Mouse (Mus musculus) cerebellum, postnatal 10 days (tissue): ENCODE data around the gene Smad6.

Source experiments
- DNase-seq, 2 experiments: peaks; one replicate each; pipeline ENCODE4 v3.0.0; 2021; ENCODE audit warnings: mixed read lengths in 2 of 2

The Smad6 gene

GRCm38 (mm10) chr9:64021319-64021850, 474 bp downstream of the Smad6 start:
- DNase-seq = no peak

GRCm38 (mm10) chr9:64020606-64021318, 1.1 kb downstream of the Smad6 start:
- DNase-seq = no peak

GRCm38 (mm10) chr9:64020171-64020605, 1.7 kb downstream of the Smad6 start:
- DNase-seq = peak; percentile 30 to 38

GRCm38 (mm10) chr9:64019036-64019886, 2.6 kb downstream of the Smad6 start:
- no peak for DNase-seq

GRCm38 (mm10) chr9:64017861-64018793, 3.7 kb downstream of the Smad6 start:
- peak in 1 of 2 experiments; percentile 34 for DNase-seq

- DNase-seq = peak; percentile 67 to 75
Measured at GRCm38 (mm10) chr9:64016648-64017400, 5.0 kb downstream of the Smad6 start.

GRCm38 (mm10) chr9:64016092-64016491, 5.8 kb downstream of the Smad6 start:
- DNase-seq = no peak

GRCm38 (mm10) chr9:64014801-64015200, 7.1 kb downstream of the Smad6 start:
- no peak for DNase-seq

GRCm38 (mm10) chr9:64011356-64011755, 10.5 kb downstream of the Smad6 start:
- no peak for DNase-seq

- no peak for DNase-seq
Measured at GRCm38 (mm10) chr9:64002981-64003380, 18.9 kb downstream of the Smad6 start.

- no peak for DNase-seq
Measured at GRCm38 (mm10) chr9:64001081-64001480, 20.8 kb downstream of the Smad6 start.

GRCm38 (mm10) chr9:64000085-64000484, 21.8 kb downstream of the Smad6 start:
- DNase-seq = no peak

- no peak for DNase-seq
Measured at GRCm38 (mm10) chr9:63999194-63999593, 22.7 kb downstream of the Smad6 start.

GRCm38 (mm10) chr9:63998026-63998425, 23.8 kb downstream of the Smad6 start:
- DNase-seq = peak in 1 of 2 experiments; percentile 43

- DNase-seq = peak; percentile 75 to 77
Measured at GRCm38 (mm10) chr9:63997439-63997838, 24.4 kb downstream of the Smad6 start.

GRCm38 (mm10) chr9:63993256-63993655, 28.6 kb downstream of the Smad6 start:
- DNase-seq = no peak

GRCm38 (mm10) chr9:63992761-63993160, 29.1 kb downstream of the Smad6 start:
- DNase-seq = no peak

GRCm38 (mm10) chr9:63991193-63991592, 30.7 kb downstream of the Smad6 start:
- no peak for DNase-seq

- DNase-seq = peak; percentile 65 to 66
Measured at GRCm38 (mm10) chr9:63989641-63990040, 32.2 kb downstream of the Smad6 start.

- no peak for DNase-seq
Measured at GRCm38 (mm10) chr9:63989214-63989613, 32.6 kb downstream of the Smad6 start.

- no peak for DNase-seq
Measured at GRCm38 (mm10) chr9:63985125-63985524, 36.7 kb downstream of the Smad6 start.
